Mouse (Mus musculus) forebrain, embryonic 14.5 days (tissue): ENCODE measurements around the gene Nek9. TPM values are rescaled to one million over a fixed set of nuclear protein-coding genes. Genes with fewer than 3 reads are reported as not detected.

Source experiments
- ATAC-seq: fragments of 200-750 bp; cut with Nextera tagmentation; 2 replicates; pipeline ENCODE4 v1.8.0; 2017; ENCODE audit warnings: mild to moderate bottlenecking, moderate library complexity
- DNase-seq: peaks from one replicate; pipeline ENCODE4 v3.0.0-alpha.2; 2015; ENCODE audit warnings: low spot score
- H3K27ac ChIP-seq: fragments of 300-500 bp; sonication (generic); 2 replicates; pipeline ENCODE4 v1.5.1; 2014; ENCODE audit warnings: low read depth, mild to moderate bottlenecking, control low read depth, low read length, moderate library complexity
- H3K27me3 ChIP-seq: fragments of 300-500 bp; sonication (generic); replicated peaks from 2 replicates; pipeline ENCODE4 v1.6.1; 2014; ENCODE audit warnings: low read length, control low read depth, mixed read lengths; ENCODE audit not compliant: control insufficient read depth, insufficient read depth
- H3K36me3 ChIP-seq: fragments of 300-500 bp; sonication (generic); 2 replicates; pipeline ENCODE4 v1.6.1; 2014; ENCODE audit warnings: low read length, control low read depth; ENCODE audit not compliant: control insufficient read depth, insufficient read depth
- H3K4me1 ChIP-seq: fragments of 300-500 bp; sonication (generic); 2 replicates; pipeline ENCODE4 v1.6.1; 2014; ENCODE audit warnings: antibody characterized with exemption, low read length, control low read depth; ENCODE audit not compliant: control insufficient read depth, insufficient read depth
- H3K4me2 ChIP-seq: fragments of 300-500 bp; sonication (generic); 2 replicates; pipeline ENCODE4 v1.6.1; 2014; ENCODE audit warnings: mild to moderate bottlenecking, control low read depth, low read length
- H3K4me3 ChIP-seq: fragments of 300-500 bp; sonication (generic); 2 replicates; pipeline ENCODE4 v1.5.1; 2014; ENCODE audit warnings: low read depth, low read length, control low read depth
- H3K9ac ChIP-seq: fragments of 300-500 bp; sonication (generic); 2 replicates; pipeline ENCODE4 v1.6.1; 2014; ENCODE audit warnings: mild to moderate bottlenecking, low read length, control low read depth, moderate library complexity
- H3K9me3 ChIP-seq: fragments of 300-500 bp; sonication (generic); replicated peaks from 2 replicates; pipeline ENCODE4 v1.6.1; 2016; ENCODE audit warnings: low read length, control low read depth, mixed read lengths; ENCODE audit not compliant: control insufficient read depth
- WGBS: fragments of 180-500 bp; shearing (Covaris S2); extraction: QIAGEN DNeasy Blood & Tissue Kit; methylation state at CpG from one replicate; pipeline ENCODE4 v1.1.7; 2014; 5-methylcytosine and 5-hydroxymethylcytosine counted together
- polyA plus RNA-seq: library from polyadenylated mRNA; unstranded; fragments of >200 nt; fragmentation: Nextera tagmentation; extraction: Ambion mirVana; gene quantifications from 2 replicates; pipeline ENCODE4 v1.2.1, GENCODE M21; 2014

The Nek9 gene
- polyA plus RNA-seq, 1 experiment from 2014 or later, result 10.4 TPM

DNA sequence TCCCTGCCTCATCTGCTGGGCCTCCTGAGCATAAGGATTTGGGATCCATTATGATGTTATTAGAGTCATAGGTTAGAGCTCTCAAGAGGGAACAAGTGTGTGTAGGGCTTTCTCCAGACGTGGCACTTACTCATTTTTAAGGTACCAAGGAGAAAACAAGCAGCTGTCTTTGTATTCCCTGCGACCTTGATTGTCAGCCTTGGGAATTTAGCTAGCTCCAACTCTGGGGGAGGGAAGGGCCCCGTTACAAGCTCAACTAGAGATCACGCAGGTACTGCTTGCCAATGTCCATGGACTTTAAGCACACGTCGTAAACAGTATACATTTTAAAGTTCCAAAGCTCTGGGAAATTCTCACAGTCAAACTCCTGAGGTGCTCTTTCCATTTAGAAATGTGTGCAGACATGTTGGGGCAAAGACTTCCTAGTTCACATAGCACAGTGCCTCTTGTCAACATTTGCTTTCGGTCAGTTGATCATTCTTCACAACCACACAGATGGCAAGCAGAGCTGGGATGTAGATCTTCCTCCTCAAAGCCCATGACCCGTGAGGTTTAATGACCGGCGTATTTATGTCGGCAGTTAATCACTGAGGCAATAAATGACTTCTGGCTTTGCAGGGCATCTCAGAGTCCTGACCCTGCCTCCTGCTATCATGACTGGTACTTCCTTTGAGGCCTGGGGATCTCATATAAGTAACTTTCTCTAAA is 40.9 kb downstream of the Nek9 start:
- DNase-seq (no peak), ATAC-seq (no peak)
- Histone ChIP-seq H3K36me3 (peaks cover 41% of the 10 kb centered on the region), H3K4me3 (no peak overlapping the region), H3K4me2 (no peak overlapping the region), H3K27ac (no peak overlapping the region), H3K9me3 (peaks cover 5% of the 10 kb centered on the region; the same call in 1 of the 2 replicates), H3K4me1 (no peaks in the 10 kb centered on the region), H3K9ac (no peak overlapping the region), H3K27me3 (no peaks in the 10 kb centered on the region)
- WGBS, result 89% methylated on average over 11 of the region's 11 CpGs

DNA sequence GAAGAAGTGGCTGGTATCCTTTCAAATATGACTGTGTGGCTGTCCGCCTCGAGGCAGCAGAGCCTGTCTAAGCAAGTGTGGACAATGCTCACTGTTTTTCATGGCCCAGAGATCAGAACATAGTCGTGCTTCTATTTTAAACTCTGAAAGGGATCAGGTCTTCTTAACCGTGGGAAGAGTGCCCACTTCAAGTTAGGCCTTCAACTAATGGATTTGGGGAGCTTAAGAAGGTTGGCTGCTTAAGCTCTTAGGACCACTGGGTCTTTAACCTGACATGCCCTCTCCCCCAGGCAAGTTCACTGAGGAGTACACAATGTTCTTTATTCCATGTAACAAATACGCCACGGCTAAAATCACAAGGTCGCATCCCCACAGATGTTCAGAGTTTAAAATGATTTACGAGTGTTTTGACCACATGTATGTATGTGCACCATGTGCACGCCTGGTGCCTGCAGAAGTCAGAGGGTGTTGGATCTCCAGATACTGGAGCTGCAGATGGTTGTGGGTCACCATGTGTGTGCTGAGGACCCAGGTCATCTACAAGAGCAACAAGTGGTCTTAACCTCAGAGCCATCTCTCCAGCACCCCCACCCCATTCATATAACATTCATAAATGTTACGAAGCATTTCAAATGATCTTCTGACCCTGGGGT is 41.7 kb downstream of the Nek9 start:
- no peak overlapping the region for H3K27ac ChIP-seq
- 82% methylated on average over 10 of the region's 10 CpGs for WGBS
- no peaks in the 10 kb centered on the region for H3K4me1 ChIP-seq
- H3K9ac ChIP-seq, result no peak overlapping the region
- no peak for DNase-seq
- no peak overlapping the region for H3K4me3 ChIP-seq
- H3K4me2 ChIP-seq, result no peak overlapping the region
- peaks cover 34% of the 10 kb centered on the region for H3K36me3 ChIP-seq
- peaks cover 5% of the 10 kb centered on the region; the same call in 1 of the 2 replicates for H3K9me3 ChIP-seq
- ATAC-seq, result no peak
- H3K27me3 ChIP-seq, result no peaks in the 10 kb centered on the region

DNA sequence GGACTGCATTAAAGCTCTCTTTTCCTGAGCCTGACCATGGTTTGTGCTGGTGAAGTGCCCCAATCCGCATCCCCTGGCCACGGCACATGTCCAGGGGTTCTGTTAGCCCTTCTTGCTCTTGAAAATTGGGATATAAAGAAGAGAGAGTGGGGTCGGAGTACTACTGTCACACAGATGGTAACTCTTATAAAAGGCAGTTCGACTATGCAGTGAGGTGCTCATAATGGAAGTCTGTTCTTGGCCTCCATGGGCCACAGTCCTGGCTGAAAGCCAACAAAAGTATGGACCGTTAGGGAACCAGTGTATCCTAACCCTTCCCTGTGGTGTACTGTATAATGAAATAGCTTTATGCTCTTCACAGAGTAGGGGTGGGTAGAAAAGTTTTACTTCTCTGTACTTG is 42.2 kb downstream of the Nek9 start:
- DNase-seq, result no peak

DNA sequence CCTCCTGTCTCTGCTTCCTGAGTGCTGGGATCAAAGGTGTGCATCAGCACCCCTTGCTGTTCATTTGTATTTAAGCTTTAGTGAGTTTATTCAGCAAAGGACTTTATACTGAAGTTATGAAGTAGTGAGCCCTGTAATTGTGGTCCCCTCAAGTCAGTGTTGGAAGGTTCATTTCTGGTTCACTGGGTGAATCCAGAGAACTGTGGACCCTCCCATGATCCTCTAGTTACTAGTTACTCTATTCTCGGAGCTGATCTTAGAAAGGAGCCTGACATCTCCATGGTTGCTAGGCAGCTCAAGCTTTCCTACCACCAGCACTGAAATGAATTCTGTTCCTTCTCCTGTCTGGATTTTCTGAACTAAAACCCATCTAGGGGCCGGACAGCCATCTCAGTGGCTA is 43.7 kb downstream of the Nek9 start:
- H3K27me3 ChIP-seq, result no peaks in the 10 kb centered on the region
- H3K9me3 ChIP-seq, result peaks cover 5% of the 10 kb centered on the region; the same call in 1 of the 2 replicates
- no peak overlapping the region for H3K27ac ChIP-seq
- ATAC-seq, result no peak
- H3K4me1 ChIP-seq, result no peaks in the 10 kb centered on the region
- H3K4me2 ChIP-seq, result no peak overlapping the region
- peaks cover 15% of the 10 kb centered on the region for H3K36me3 ChIP-seq
- WGBS, result 97% methylated on average over 2 of the region's 2 CpGs
- H3K9ac ChIP-seq, result no peak overlapping the region
- no peak overlapping the region for H3K4me3 ChIP-seq
- DNase-seq, result no peak

More for the DNA sequence above, 42.2 kb downstream of the Nek9 start:
- H3K4me1 ChIP-seq, result no peaks in the 10 kb centered on the region
- no peak overlapping the region for H3K4me3 ChIP-seq
- H3K36me3 ChIP-seq, result peaks cover 29% of the 10 kb centered on the region
- no peak overlapping the region for H3K27ac ChIP-seq
- no peak overlapping the region for H3K9ac ChIP-seq
- ATAC-seq, result no peak
- no peak overlapping the region for H3K4me2 ChIP-seq
- H3K27me3 ChIP-seq, result no peaks in the 10 kb centered on the region
- peaks cover 5% of the 10 kb centered on the region; the same call in 1 of the 2 replicates for H3K9me3 ChIP-seq
- 74% methylated on average over 5 of the region's 5 CpGs for WGBS

DNA sequence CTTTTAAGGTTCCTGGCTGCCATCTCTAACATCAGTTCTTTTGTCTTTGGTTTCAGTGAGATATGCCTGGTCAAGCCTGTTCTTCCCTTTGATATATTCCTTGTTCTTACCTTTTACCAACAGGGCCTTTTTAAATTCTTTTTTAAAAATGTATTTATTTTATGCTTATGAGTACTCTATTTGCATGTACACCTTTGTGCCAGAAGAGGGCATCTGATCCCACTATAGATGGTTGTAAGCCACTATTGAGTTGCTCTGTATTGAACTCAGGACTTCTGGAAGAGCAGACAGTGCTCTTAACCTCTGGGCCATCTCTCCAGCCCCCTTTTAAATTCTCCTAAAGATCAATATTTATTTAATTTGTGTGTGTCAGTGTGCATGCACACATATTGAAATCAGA is 46.3 kb downstream of the Nek9 start:
- H3K36me3 ChIP-seq, result no peaks in the 10 kb centered on the region
- H3K9ac ChIP-seq, result no peak overlapping the region
- H3K27ac ChIP-seq, result no peak overlapping the region
- no peak overlapping the region for H3K4me2 ChIP-seq
- peaks cover 3% of the 10 kb centered on the region; the same call in 1 of the 2 replicates for H3K4me1 ChIP-seq
- ATAC-seq (no peak), DNase-seq (no peak)
- no peak overlapping the region for H3K4me3 ChIP-seq
- H3K9me3 ChIP-seq, result peaks cover 5% of the 10 kb centered on the region; the same call in 1 of the 2 replicates
- H3K27me3 ChIP-seq, result no peaks in the 10 kb centered on the region

DNA sequence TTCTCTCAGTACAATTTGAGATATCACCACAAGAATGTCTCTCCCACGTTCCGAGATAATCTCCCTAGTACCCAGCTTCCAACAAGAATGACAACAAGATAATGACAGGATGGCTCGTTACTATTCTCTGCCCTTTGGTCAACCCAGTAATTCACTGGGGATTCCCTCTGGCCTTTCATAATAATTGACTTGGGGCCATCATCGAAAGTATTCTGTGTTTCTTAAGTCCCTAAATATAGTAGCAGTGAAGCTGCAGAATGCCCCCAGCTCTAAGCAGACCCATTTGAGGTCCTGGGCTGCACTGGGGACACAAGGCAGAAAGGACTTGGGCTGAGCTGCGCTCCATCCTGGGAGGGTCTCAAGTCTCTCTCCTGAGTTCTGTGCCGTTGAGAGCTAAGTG is 46.9 kb downstream of the Nek9 start:
- Histone ChIP-seq H3K4me2 (no peak overlapping the region), H3K36me3 (no peaks in the 10 kb centered on the region), H3K4me1 (peaks cover 3% of the 10 kb centered on the region; the same call in 1 of the 2 replicates), H3K9ac (no peak overlapping the region), H3K27ac (no peak overlapping the region), H3K27me3 (no peaks in the 10 kb centered on the region), H3K9me3 (peaks cover 5% of the 10 kb centered on the region; the same call in 1 of the 2 replicates), H3K4me3 (no peak overlapping the region)
- ATAC-seq (no peak), DNase-seq (no peak)
- 74% methylated on average over 6 of the region's 6 CpGs for WGBS

DNA sequence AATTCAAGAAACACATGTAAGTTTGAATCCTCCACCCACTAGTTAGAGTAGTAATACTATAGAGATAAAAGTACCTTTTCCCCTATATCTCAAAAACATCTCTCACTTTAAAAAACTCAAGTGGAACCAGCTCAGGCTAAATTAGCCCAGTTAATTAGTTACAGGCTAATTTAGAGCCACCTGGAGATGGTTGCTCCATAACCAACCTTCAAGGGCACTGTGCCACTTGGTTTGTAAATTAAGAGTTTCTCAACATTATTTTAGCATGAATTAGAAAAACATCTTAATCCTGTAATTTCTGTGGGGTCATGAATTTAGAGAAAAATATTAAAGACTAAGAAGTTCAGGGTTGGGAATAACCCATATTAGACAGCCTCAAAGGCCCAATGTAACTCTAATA is 47.6 kb downstream of the Nek9 start:
- no peak for ATAC-seq

DNA sequence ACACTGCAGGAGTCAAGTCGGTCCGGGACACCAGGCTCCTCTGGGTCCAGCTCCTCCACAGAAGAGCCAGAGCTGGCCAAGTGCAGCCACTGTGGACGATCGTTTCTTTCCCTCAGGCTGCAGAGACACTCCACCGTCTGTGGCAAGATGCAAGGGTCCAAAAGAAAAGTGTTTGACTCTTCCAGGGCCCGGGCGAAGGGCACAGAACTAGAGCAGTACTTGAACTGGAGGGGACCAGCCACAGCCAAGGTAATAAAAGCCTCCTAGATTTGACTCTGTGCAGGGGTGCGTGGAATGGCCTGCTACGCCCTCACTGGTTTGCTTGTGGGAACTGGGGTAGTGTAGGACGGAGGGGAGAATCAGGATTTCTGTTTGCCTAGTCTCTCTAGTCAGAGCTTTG is 48.5 kb downstream of the Nek9 start:
- ATAC-seq (no peak), DNase-seq (no peak)
- Histone ChIP-seq H3K36me3 (no peaks in the 10 kb centered on the region), H3K27ac (no peak overlapping the region), H3K9ac (no peak overlapping the region), H3K4me2 (no peak overlapping the region), H3K4me3 (no peak overlapping the region), H3K9me3 (peaks cover 5% of the 10 kb centered on the region; the same call in 1 of the 2 replicates), H3K27me3 (no peaks in the 10 kb centered on the region), H3K4me1 (peaks cover 3% of the 10 kb centered on the region; the same call in 1 of the 2 replicates)
- 81% methylated on average over 10 of the region's 10 CpGs for WGBS

More for the DNA sequence above, 47.6 kb downstream of the Nek9 start:
- no peak overlapping the region for H3K4me3 ChIP-seq
- H3K27ac ChIP-seq, result no peak overlapping the region
- no peaks in the 10 kb centered on the region for H3K36me3 ChIP-seq
- H3K4me1 ChIP-seq, result peaks cover 3% of the 10 kb centered on the region; the same call in 1 of the 2 replicates
- no peak overlapping the region for H3K9ac ChIP-seq
- no peak for DNase-seq
- no peaks in the 10 kb centered on the region for H3K27me3 ChIP-seq
- peaks cover 5% of the 10 kb centered on the region; the same call in 1 of the 2 replicates for H3K9me3 ChIP-seq
- no peak overlapping the region for H3K4me2 ChIP-seq
